Mouse (Mus musculus) T-helper 1 cell (primary cell): ENCODE measurements at regions not wholly inside any gene's neighbourhood (a gene's known extent, or its start where the extent isn't known, plus 50 kb on each side); places are given as distances from the start of the nearest gene placed in this dataset.

Experiments
- in situ Hi-C: fragments of 300-600 bp; cut with MboI, MseI; formaldehyde crosslinking; loops from one replicate; pipeline ENCODE4 v1.15.1; 2025; ENCODE audit warnings: high pct_unique_total_duplicates

GRCm38 (mm10) chr17:87501098-87501497, 54.4 kb upstream of the Calm2 start:
- in situ Hi-C loops, result no loop called here

- in situ Hi-C loops, result no loop called here
These were observed 55.1 kb upstream of the Calm2 start for GRCm38 (mm10) chr17:87501687-87502387.

- in situ Hi-C loops, result no loop called here
These were observed 55.9 kb upstream of the Calm2 start for GRCm38 (mm10) chr17:87502388-87503369.

DNA sequence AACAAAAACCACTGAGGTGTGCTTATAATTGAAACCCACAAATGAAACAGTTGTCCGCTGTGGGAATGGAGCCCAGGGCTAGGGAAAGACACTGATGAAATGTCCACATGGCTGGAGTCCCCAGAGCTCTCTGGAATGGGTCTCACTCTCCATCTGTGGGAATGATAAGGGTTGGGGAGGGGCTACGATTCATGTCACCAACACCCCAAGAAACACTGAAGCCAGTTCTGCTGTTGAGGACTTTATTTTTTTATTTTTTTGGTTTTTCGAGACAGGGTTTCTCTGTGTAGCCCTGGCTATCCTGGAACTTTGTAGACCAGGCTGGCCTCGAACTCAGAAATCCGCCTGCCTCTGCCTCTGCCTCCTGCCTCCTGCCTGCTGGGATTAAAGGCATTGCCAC, 56.8 kb upstream of the Calm2 start:
- in situ Hi-C loops, result no loop called here

DNA sequence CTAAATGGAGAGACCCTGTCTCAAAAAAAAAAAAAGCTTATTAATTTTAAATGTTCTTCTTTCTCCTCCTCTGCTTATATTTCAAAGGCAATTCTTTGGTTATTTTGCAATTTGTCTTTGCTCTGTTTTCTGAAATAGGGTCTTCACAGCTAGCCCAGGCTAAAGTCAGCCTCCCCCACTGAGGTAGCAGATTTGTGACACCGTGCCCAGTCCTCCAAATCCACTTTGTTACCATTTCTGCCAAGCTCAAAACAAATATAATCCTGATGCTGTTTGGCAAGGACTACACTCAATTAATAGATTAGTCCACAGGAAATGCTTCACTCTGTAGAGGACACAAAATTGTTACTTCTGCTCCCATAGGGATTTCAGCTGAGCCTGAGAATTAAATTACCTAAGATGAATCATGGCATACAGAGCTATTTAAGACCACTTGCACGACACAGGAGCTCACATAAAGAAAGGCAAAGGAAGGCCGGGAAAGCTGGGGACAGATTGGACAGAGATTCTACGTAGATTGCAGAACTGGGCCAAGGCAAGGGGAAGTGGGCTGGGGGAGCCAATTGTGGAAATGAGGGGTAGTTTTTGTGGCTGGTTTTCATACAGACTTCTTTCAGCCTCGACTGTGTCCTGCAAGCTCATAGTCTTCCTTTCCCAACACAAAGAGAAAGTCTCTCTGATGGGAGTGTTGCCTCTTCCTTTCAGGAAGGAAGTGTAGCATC, 58.4 kb upstream of the Calm2 start:
- in situ Hi-C loops, result no loop called here

DNA sequence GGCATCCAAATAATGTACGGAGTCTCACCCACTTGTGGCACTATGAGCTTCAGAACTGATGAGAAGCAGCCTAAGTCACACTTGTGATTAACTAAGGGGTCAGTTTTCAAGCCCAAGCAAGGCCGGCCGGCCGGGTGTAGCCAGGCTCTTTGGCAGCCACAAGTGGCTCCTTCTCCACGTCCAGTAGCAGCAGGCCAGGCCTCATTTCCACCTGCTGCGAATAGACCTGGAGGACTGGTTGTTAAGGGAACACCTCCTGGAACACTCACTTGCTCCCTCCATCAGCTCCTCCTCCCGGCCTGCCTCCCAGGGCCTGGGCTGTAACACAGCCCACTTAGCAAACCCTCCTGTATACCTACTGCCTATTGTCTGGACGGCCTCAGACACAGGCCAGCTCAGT, 61.1 kb upstream of the Calm2 start:
- in situ Hi-C loops, result no loop called here

DNA sequence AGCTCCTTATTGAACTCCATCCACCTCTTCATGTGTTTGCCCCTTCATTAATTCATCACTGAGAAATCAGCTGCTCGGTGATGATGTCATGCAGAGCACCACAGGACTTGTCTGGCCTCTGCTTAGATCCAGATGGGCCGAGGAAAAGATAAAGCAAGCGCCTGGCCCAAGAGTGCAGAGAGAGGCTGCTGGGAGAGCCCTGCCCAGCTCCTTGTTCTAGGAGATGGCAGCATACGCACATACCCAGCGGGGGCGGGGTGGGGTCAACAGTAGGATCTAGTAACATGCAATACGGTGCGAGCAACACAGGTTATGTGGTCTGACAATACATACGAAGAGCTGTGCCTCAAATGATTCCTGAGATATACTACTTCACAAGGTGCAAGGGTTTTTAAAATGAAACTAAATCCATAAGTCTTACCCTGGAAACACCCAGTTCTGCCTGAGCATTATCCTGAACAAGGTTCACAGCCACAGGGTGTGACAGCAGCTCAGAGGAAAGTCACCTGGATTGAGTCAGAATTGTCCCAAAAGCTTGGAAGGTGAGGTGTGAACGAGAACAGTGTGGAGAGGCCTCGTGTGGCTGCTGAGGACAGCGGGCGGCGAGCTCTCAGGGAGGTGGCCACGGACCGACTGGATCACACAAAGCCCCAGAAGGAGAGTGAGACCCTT, 62.0 kb upstream of the Calm2 start:
- in situ Hi-C loops, result no loop called here

DNA sequence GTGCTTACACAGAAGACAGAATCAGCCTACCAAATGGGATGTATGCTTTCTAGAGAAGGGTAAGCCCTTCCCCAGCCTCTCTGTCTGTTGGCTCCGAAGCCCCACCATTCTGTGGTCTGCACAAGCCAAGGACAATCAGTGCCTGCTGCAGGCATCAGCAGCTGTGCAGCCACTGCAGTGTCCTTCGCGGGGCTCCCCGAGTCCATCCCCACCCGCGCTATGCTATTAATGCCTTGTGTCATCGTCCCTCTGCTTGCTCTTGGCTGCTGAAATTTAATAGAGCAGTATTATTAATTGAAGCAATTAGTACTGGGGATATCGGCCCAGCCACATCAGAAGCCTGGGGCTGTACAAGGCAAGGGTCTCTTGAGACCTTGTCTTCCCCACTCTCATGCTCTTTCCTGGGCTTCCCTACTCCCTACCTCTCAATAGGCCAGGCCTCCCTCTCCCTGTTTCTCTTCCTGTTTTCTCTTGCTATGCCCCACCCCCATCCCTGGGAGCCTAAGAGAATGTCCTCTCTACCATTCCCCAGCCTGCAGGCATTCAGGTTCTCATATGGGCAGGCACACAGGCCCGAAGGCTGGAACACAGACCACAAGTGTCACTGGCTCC, 65.4 kb upstream of the Calm2 start:
- in situ Hi-C loops, result no loop called here

GRCm38 (mm10) chr17:87513822-87514221, 67.1 kb upstream of the Calm2 start:
- in situ Hi-C loops, result no loop called here

- in situ Hi-C loops, result no loop called here
These were observed 67.8 kb upstream of the Calm2 start for GRCm38 (mm10) chr17:87514366-87515126.

- in situ Hi-C loops, result no loop called here
These were observed 70.5 kb upstream of the Calm2 start for GRCm38 (mm10) chr17:87517258-87517657.

GRCm38 (mm10) chr17:87519454-87519853, 72.7 kb upstream of the Calm2 start:
- in situ Hi-C loops, result no loop called here

- in situ Hi-C loops, result no loop called here
These were observed 74.1 kb upstream of the Calm2 start for GRCm38 (mm10) chr17:87520841-87521240.

- in situ Hi-C loops, result no loop called here
These were observed 75.0 kb upstream of the Calm2 start for GRCm38 (mm10) chr17:87521622-87522151.

DNA sequence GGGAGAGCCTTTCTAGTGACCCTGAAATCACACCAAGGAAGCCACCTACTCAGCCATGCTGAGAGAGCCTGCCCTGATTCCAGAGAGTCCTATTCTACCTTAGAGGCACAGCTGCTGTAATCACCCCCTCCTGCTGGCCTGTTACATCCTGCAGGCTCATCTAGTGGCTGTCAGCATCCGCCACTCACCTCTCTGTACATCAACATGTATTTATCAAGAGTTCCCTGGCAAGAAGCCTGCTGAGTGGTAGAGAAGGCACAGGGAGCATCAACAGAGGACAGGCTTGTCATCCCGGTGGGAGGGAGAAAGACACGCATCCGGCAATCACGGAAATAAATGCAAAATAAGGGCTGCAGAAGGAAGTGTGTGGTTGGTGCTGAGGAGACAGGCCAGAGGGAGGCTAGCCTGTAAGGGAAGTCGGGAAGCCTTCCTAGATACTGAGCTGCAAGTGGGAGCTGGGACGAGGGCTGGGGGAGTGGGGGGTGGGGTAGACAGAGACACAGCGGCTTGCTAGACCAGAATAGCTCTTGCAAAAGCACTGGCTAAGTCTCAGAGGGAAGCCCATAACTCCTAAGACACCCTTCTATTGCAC, 75.9 kb upstream of the Calm2 start:
- in situ Hi-C loops, result no loop called here

- in situ Hi-C loops, result no loop called here
These were observed 76.9 kb upstream of the Calm2 start for GRCm38 (mm10) chr17:87523643-87524042.

DNA sequence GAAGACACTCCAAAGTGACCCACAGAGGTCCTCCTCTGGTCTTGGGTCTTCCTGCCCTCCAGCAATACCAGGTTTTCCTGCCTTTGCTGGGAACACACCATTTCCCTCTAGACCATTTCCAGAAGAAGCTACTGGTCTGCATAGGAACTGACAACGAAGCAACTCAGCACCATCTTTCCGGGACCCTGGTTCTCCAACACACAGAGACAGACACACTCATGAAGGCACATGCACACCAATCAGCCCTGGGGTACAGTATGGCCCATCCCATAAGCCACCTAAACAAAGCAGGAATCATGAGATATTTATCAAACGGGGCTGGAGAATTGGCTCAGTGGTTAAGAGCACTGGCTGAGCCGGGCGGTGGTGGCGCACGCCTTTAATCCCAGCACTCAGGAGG, 80.4 kb upstream of the Calm2 start:
- in situ Hi-C loops, result no loop called here

- in situ Hi-C loops, result no loop called here
These were observed 83.6 kb upstream of the Calm2 start for GRCm38 (mm10) chr17:87530162-87530817.

DNA sequence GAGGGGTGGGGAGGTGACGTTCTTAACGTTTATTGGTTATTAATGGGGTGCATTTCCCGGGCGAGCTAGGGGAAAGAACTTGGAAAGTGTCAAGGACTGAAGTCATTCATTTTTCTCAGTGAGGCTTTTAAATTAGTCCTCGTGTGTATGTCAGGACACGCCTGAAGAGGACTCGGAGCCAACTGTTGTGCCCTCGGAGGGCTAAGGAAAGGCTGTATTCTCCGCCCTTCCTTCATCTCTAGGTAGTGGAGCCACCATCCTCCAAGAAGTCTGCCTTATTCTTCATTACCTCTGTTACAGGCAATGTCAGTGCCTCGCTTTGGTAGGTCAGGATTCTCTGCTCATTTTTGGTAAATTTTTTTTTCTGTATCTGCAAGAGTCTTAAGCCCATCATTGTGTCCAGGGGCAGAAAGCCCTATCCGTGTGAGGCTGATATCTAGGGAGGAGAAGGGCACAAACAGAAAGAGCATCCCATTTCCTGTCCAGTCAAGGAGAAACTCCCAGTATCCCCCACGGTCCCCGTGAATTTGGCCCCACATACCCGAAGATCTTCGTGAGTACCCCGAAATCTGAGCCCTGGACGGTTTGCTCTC, 84.2 kb upstream of the Calm2 start:
- in situ Hi-C loops, result no loop called here
